Comparison of ENCODE assay signal across 30 mouse cellular contexts in genomic region chr6:113502801-113503200, GRCm38 (mm10). TPM values are rescaled to one million over a fixed set of nuclear protein-coding genes. Genes with fewer than 3 reads are reported as not detected.
"Had no signal": no experiment of that assay in that cellular context is flagged by ENCODE, and none has a peak within 500 bp of the region (broad histone marks: within the 10 kb centered on the region; RNA-seq: fewer than 3 reads in every experiment).

No protein-coding gene starts in this region.

- H3K9ac ChIP-seq: heart, embryonic 13.5 days; heart, embryonic 15.5 days; hindbrain, embryonic 12.5 days; intestine, embryonic 15.5 days; limb, embryonic 13.5 days; limb, embryonic 15.5 days; liver, embryonic 12.5 days; liver, embryonic 14.5 days had no signal

- H3K9me3 ChIP-seq: heart, embryonic 15.5 days; hindbrain, embryonic 10.5 days; hindbrain, embryonic 12.5 days; intestine, embryonic 15.5 days; limb, embryonic 13.5 days; limb, embryonic 15.5 days; liver, embryonic 12.5 days had no signal

- ATAC-seq: hindbrain, embryonic 16.5 days; inflammation-experienced regulatory T-cells, adult 6 months; intestine, embryonic 15.5 days; intestine, postnatal 0 days; liver, embryonic 12.5 days had no signal

- H3K4me3 ChIP-seq: heart, adult 2 months; heart, embryonic 13.5 days; heart, embryonic 15.5 days; intestine, embryonic 15.5 days; layer of hippocampus, adult 2 months; limb, embryonic 13.5 days; limb, embryonic 15.5 days; liver, embryonic 12.5 days had no signal

- H3K36me3 ChIP-seq: heart, embryonic 13.5 days; heart, embryonic 15.5 days; hindbrain, embryonic 10.5 days; hindbrain, embryonic 12.5 days; intestine, embryonic 15.5 days; limb, embryonic 13.5 days; limb, embryonic 15.5 days; liver, embryonic 12.5 days had no signal

- H3K4me2 ChIP-seq: heart, embryonic 11.5 days; heart, embryonic 13.5 days; heart, embryonic 15.5 days; intestine, embryonic 15.5 days; limb, embryonic 13.5 days; limb, embryonic 15.5 days; liver, embryonic 12.5 days had no signal

- H3K27ac ChIP-seq: heart, adult 2 months; heart, embryonic 13.5 days; heart, embryonic 15.5 days; hindbrain, embryonic 10.5 days; hindbrain, embryonic 12.5 days; intestine, embryonic 15.5 days; limb, embryonic 13.5 days; limb, embryonic 15.5 days; liver, embryonic 12.5 days; liver, embryonic 14.5 days had no signal

- DNase-seq: gastrocnemius, postnatal 14 days; gastrocnemius, postnatal 36 days; heart, adult 11 months; heart, adult 2 months; heart, postnatal 14 days; heart, postnatal 4 days; kidney, adult 18-20 months; kidney, adult 8-10 months; kidney, postnatal 10 days; kidney, postnatal 25 days; kidney, postnatal 4 days; layer of hippocampus, postnatal 36 days; left cerebral cortex, postnatal 4 days had no signal

RNA-seq across cellular contexts. Expression of gene Prrt3, which starts 1.1 kb away (rescaled TPM):
- total RNA-seq: gastrocnemius, adult 8-10 months; gastrocnemius, postnatal 36 days; heart, adult 2 months; heart, postnatal 14 days; heart, postnatal 4 days had no signal
- polyA plus RNA-seq: gonadal fat pad, adult 2 months; heart, adult 2 months; liver, adult 2 months; liver, embryonic 14.5 days had no signal
